Mouse (Mus musculus) cerebellum, adult 2 months (tissue): ENCODE data around the gene Commd1.

ENCODE experiments used
- CTCF ChIP-seq: fragments of 200-500 bp; IDR thresholded peaks from 2 replicates; pipeline ENCODE4 v1.5.1; 2011; ENCODE audit warnings: low read depth, mild to moderate bottlenecking, control low read depth, low read length, moderate library complexity, borderline replicate concordance; ENCODE audit not compliant: insufficient read depth
- POLR2A ChIP-seq: fragments of 200-500 bp; IDR thresholded peaks from 2 replicates; pipeline ENCODE4 v1.6.1; 2011; ENCODE audit warnings: low read length, control low read depth, borderline replicate concordance; ENCODE audit not compliant: insufficient read depth

- no peak for TF ChIP-seq CTCF
- peak; percentile 53 for TF ChIP-seq POLR2A
These were observed 9.2 kb downstream of the Commd1 start for GRCm38 (mm10) chr11:22972746-22973526.
